Mouse (Mus musculus) cerebellum, adult 8-10 months (tissue): ENCODE results near the gene Il18.

ENCODE experiments used
- DNase-seq: peaks from one replicate; pipeline ENCODE4 v3.0.0; 2022

The Il18 gene

DNA sequence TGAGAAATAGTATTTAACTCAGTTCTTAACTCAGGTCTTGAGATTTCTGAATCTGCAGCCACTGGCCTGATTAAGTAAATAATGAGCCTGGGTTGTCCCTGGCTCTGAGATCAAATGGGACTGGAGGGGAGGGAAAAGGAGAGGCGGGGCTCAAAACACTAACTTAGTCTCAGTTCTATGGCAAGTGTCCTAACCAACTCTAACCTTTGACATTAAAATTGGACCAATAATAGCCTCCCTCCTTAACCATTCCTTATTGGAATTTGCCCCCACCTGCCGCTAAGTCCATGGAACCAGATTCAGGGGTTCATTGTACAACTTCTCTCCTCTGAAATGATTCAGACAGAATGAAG, 443 bp downstream of the Il18 start, which contains the start of gene Bco2:
TSS of gene Bco2 (minus strand) at position 88 of the 353 bp plus-strand sequence.
- no peak for DNase-seq

DNA sequence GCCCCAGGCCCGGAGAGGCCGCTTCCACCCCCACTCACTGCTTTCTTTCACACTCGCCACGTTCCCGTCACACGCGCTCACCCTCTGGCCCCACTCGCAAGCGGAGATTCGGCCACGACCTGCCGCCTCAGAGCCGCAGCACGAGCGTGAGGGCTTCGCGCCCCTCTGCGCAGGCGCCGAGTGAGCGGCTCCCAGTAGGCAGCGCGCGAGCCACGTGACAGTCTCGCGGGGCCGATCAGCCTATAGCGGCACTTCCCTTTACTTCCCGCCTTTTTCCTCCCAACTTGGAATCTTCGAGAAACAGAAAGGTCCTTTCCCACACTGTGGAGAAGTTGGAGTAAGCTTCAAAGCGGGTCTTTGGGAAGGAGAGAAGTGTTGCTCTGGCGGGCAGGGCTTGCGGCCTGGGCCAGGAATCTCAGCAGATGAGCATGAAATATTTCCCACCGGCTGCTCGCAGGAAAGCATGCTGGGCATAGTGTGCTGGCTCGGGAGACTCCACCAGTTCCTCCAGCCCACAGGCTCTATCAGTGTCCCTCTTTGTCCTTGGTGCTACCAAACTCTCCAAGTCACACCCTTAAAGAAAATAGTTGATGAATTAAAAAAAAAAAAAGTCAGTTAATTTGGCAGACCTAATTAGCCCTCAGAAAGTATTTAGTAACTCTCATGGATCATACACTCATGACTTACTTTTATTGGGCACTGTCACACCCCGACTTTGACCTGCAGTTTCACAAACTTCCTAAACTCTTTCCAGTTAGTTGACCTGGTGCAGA, 6.7 kb downstream of the Il18 start, which contains the start of gene Tex12:
TSS of gene Tex12 (minus strand) at position 181 of the 773 bp plus-strand sequence.
- DNase-seq, result no peak

DNA sequence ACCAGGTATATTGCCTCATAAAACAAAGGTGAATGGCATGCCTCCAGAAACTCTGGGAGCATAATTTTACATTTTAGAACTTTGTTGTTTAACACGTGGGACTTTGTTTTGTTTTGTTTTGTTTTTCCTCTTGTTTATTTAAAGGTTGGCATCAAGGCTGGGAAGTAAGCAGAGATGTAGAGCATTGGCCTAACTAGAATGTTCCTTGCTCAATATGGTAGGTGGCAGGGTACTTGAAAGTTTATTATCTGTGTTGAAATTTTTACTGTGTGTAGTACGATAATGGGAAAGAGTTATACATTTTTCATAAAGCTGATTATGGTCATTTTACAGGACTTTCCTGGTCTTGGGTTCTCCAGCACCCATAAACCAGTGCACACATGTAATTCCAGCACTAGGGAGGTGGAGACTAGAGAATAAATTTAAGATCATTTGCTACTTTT, 7.3 kb downstream of the Il18 start:
- DNase-seq, result no peak

DNA sequence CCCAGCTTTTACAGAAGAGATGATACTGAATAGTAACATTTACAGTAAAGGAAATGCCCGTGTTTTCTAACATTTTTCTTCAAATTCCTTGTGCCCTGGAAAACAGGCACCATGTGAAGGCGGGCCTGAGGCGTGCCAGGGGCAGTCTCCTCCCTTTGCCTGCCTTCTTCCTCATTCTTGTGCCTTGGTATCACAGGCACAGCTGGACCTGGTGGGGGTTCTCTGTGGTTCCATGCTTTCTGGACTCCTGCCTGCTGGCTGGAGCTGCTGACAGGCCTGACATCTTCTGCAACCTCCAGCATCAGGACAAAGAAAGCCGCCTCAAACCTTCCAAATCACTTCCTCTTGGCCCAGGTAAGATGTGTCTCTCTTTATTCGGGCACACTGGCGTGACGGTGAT, 10.5 kb downstream of the Il18 start:
- no peak for DNase-seq

DNA sequence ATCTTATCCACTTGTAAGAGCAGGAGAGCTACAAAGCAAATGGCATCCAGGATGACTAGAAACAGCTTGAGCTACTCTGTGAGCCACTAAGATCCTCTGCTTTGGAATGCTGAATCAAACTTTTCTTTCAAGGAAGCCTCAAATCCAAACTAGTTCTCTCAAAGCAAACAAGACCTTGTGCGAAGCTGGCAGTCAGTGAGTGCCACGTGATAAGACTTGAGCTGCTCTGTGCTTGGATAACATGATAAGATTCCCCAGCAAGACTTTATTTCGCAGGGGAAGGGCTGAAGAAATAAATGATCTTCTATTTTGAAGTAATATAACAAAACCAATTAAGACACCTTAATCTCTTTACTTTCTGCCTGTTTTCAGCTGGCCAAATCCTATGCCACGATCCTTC, 11.3 kb downstream of the Il18 start:
- no peak for DNase-seq

DNA sequence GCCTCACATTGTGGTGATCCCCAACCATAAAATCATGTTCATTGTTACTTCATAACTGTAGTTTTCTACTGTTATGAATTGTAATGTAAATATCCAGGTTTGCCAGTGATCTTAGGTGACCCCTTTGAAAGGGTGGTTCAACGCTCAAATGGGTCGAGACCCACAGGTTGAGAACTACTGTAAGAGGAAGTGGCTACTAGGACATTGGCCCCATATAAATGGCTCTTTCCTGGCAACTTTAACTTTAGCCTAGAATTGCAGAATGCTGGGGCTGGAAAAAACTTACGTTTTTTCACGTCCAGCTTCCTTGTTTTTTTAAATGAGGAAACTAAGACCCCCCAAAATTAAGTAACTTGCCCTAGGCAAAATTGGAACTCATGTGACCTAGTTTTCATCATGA, 12.7 kb downstream of the Il18 start:
- DNase-seq, result no peak

DNA sequence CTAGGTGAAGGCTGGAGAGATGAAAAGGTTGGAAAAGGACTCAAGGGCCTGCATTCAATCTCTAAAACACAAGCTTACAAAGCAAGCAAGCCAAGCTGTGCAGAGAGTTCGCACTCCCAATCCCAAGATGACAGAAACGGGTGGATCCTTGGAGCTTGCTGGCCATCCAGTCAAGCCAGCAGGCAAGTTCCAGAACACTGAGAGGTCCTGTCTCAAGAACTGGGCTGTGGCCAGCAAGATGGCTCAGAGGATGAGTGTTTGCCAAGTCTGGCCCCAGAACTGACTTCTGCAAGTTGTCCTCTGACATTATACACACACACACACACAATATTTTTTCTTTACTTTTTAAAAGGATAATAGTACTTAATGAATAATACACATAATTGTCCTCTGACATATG, 13.3 kb downstream of the Il18 start:
- DNase-seq, result no peak

DNA sequence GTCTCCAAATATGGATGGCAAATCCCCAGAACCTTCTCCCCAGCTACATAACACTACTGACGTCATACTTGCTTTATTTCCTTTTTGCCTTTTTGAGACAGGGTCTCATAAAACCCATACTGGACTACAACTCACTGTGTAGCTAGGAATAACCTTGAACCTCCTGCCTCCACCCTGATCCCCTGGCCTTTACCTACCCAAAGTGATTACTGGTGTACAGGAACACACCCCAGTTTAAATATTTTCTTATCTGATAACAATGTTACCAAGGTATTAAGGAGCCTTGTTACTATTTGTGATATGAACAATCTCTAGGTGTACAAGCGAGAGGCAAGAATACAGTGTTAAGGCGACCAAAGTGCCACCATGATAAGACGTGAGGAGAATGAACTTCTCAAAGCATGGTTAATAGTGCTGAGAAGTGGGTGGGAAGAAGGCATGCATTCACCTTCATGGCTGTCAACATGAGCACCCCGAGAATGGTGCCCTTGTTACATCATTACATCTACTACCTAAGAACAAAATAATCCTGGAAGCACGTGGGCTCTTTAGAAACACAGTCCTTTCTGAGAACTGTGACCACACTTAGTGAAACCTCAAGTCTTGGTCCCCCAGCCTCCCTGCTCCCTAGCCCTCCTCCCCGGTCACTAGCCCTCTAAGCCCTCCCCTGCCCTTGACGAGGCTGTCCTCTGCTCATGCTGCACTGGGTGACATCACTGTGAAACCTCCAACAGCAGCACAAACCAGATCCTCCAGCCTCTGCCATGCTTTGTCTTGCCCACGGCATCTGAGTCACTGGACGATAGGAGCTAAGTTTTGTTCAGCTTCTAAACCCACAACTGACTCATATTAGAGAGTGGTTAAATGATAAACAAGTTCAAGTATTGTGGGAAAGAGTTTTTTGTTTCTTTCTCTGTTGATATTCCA, 15.2 kb downstream of the Il18 start:
- no peak for DNase-seq

DNA sequence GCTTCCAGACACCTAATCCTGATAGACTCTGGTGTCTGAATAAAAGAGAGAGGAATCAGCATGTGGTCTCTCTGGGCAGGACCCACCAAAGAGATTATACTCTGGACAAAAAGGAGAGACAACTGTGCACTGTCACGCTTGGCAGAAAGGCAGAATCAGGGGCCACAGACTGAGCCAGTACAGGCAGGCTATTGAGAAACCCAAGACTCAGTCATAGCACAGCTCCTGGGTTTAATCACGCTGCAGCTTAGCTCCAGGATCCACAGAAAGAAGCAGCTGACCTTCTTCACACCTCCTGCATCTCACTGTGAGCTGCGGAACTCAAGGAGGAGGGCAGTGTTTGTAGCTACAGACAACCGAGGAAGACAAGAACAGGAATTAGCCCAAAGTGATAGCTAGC, 25.7 kb downstream of the Il18 start:
- no peak for DNase-seq

DNA sequence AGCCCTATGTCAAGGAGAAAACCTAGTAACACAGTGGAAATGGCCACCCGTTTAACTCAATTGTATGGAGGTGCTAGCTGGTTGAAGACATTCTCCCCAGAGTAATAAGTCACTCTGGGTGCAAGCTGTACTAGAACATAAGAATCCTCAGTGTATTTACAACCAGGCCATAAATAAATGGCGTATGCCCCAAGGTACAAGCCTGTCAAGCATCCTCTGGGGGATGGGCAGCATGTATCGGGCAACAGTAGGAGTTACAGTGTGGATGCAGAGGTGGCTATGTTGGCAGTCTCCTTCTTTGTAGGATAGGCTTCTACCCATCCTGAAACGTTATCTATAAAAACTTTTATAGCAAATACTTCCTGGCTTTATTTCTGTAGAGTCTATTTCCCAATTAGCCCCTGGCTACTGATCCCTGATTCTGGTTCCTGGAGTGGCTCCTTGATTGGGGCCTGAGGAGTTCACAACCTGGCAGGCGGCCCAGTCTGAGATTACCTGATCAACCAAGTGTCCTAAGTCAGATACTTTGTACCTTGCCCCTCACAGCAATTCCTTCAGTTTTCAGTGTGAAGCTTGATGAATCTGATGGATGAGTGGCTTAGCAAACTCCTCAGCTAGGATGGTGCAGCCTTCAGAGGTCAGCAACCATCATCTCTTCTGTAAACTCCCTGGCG, 30.7 kb downstream of the Il18 start:
- no peak for DNase-seq

DNA sequence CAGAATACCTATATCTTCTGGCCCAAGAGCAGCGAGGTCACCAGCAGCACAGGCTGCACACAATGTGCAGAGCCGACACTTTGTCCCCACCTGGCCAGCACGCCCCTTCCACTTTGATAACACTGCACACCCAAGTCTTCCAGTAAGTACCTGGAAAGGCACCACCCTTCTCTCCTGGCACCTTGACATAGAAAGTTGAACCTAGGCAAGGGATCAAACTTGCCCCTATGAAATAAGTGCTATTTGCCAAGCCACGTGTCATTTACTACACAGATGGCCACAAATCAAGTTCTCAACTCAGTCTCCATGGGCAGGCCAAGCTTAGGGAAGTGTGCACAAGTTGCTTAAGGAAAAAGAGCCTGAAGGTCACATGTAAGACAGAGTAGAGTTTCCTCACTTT, 32.3 kb downstream of the Il18 start:
- DNase-seq, result no peak

DNA sequence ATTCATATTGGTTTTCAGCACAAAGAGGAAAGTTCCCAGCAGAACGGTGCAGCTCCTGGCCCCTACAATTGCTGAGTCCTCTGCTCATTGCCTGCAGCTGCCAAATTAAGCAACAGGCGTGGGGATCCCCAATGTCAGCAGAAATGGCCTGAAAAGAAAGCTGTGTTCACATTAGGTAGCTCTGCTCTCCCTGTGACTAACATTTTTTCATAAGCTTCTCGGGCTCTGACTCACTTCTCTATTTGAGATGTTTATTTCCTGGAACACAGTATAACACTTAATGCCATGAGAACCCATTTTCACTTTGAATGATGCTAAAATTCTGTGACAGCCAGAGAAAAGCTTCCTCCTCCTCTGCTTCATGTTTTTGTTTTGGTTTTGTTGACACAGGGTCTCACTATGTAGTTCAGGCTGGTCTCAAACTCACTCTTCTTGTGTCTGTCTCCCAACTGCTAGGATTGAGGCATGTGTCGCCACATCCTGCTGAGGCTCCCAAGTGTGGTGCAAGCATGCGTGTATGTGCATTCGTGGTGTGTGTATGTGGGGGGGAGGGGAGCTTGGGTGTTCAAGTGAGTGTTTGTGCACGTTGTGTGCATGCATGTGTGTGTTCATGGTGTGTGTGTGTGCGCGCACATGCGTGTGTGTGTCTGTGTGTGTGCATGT, 36.4 kb downstream of the Il18 start:
- no peak for DNase-seq

DNA sequence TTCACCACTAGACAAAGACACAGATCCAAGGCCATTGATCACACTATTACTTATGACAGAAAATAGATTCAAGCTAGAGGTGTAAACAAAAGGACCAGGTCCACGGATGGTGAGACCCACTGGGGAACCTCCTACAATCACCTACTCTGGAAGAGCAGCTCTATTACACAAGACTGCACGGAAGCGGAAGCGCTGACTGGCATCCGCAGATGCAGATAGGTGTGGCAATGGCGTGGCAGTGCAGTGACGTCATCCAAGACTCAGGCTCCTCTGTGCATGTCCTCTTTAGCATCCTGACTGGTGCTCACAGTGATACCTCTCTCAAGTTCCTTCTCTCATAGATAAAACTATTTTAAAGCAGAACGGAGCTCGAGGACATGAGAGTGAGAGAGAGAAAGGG, 38.3 kb downstream of the Il18 start:
- no peak for DNase-seq

DNA sequence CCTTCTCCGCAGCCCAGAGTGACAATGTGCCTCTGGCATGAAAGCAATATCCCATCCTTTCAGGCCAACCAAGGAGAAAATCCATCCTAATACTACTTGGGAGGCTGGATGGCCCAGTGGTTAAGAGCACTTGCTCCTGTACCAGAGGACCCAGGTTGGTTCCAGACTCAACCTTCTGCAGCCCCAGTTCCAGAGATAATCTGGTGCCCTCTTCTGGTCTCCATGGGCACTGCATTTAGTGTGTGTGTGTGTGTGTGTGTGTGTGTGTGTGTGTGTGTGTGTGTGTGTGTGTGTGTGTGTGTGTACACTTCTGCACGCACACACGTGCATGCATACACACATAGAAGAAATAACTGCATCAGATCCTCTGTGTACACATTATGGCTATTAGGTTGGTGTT, 38.9 kb downstream of the Il18 start:
- DNase-seq, result no peak

DNA sequence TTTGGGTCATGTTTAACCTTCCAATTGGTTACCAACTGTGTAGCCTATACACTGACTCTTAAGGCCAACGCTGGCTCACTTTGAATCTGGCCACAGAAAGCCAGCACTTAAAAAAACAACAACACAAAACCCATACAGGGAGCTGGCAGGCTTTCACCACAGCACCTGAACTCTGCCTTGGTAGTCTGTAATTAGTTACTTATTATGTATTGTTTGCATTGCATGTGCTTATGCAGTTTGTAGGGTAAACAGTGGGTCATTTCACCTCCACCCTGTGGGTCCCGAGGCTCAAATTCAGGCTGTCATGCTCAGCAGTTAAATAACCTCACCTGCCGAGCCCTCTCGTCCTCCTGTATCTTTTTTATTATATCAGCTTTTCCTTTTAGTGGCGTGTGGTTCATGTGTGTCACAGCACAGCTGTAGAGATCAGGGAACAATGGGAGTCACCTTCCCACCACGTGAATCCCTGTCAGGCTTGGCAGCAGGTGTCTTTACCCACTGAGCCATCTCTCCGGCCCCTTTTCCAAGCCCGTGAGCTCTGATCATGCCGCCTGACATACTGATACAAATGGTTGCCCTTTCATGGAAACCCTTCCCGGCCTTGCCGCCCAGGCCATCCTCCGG, 40.3 kb downstream of the Il18 start:
- DNase-seq, result no peak

DNA sequence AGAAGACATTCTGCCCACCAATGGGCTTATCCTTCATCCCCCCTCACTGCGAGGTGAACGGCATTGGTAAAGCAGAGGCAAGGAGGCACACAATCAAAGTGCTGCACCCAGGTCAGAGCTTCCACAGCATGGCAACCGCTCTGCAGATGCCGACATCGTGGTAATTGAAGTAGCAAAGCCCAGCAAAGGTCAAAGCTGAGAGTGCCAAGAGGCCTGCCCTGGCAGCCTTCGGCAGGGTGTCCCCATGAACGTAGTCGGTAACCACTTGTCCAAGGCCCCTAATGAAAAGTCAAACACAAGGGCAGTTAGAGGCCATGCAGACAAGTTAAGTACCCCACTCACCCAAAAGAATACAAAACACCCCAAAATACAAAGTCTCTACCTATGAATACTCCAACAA, 42.3 kb downstream of the Il18 start:
- DNase-seq, result no peak

DNA sequence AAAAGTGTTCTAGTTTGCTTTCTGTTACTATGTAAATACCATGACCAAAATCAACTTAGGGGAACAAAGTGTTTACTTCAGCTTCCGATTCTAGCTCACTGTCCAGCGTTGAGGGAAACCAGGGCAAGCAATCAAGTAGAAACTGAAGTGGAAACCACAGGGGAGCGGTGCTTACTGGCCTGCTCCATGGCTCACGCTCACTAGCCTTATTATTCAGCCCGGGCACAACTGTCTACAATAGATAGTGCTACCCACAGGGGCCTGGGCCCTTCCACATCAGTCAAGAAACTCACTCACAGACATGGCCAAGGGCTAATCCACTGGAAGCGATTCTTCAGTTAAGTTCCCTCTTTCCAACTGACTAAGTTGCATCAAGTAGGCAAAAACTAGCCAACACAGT, 46.9 kb downstream of the Il18 start:
- no peak for DNase-seq

DNA sequence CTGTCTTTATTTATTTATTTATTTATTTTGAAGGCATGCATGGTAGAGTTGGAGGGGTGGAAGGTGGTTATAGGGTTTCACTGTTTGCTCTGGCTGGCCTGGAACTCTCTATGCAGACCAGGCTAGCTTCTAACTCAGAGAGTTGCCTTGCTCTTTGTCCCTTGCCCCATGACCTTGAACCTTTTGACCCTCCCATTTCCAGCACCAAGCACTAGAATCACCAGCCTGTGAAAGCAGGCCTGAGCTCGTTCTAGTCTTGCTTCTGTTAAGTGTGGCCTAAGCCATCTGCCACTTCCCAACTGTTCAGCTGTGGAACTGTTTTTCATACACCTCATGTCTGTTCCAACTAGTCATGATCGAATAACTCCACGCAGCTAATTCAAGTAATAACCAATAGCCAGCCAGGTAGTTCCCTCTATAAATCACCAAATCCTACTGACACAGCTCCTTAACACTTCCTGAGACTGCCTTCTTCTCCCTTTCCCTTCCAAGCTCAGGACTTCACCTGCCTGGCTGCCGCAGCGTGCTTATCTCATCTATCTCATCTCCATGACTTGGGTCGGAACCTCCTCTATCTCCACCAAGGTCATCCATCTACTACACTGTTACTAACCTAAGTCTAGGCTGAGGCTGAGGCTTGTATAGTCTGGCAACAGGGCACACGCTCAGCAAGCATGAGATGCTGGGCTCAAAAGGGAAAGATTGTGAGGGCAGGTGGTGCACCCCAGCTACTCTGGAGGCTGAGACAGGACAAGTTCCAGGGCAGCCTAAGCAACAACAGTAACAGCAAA, 47.6 kb downstream of the Il18 start:
- no peak for DNase-seq

DNA sequence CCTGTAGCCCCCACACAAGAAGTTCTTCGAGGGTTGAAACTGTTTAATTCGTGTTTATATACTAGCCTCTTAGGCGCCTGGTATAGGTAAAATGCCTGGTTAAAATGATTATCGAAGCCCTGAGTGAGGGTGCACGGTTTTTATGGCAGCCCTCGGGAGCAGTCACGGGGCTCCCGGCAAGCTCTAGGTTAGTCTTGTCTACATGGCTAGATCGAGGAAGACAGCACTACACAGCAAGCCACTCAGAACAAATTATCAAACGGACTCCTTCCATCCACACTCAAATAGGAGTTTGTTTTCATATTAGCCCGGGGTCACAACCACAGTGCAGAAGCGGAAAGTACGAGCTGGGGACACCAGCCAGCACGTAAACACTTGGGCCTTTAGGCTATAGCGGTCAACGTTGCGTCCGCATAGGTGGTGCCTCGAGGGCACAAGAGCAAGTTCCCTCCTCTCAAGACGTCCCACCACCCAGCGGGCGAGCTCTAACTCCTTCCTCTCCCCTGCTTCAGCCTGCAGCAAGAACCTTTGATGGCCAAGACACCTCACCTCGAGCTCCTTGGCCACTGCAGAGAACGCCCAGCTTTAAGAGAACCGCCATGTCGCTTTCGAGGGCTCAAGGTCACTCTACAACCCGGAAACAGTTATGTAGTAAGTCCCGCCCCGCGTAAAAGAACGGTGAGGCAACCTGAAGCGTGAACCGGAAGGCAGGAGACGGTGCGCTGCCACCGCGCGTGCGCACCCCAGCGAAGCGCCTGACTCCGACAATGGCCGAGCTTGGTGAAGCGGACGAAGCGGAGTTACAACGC, 48.8 kb downstream of the Il18 start, which contains the start of the genes Sdhd and Timm8b:
TSS of gene Sdhd (minus strand) at position 624 of the 809 bp plus-strand sequence.
TSS of gene Timm8b (plus strand) at position 722 of the 809 bp plus-strand sequence.
- peak; percentile 91 for DNase-seq

DNA sequence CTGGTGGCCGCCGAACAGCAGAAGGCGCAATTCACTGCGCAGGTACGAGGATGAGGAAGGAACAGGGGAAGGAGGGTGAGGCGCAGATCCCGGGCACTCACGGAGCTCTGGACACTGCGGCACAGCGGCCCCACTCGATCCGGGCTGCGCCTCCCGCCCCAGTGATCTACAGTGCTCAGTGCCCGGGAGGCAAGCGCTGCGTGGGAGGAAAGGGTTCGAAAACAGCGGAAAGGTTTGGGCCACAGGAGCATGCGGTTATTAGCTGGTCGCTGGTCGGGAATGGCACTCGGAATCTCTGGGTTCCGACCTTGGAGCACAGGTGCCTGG, 49.3 kb downstream of the Il18 start:
- DNase-seq, result no peak

DNA sequence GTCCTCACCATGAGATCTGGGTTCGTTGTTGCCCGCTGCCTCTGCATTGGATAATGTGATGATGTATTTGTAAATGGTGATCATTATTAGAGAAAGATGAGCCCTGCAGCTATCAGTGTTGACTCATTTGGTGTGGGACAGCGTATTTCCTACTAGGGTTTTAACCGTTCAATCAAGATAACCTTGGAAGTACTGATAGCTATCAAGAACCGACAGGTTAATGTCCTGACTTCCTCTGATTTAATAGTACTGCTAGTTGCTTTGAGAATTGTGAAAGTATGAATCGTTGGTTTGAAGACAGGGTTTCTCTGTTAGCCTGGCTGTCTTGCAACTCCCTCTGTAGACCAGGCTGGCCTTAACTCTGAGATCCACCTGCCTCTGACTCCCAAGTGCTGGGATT, 49.7 kb downstream of the Il18 start:
- DNase-seq, result no peak
